Mouse (Mus musculus): Measurements from ENCODE around the gene Olfr203. TPM values are rescaled to one million over a fixed set of nuclear protein-coding genes. Genes with fewer than 3 reads are reported as not detected.
"Not testable (repeated sequence)": the region's sequence is repeated elsewhere in the genome, so short reads cannot be mapped to it uniquely, and the experiment has no call there.

The Olfr203 gene
- total RNA-seq (2021), result not detected
- long read RNA-seq, experiment 1, result 0 reads
- long read RNA-seq, experiment 2, result 0 reads

- TF ChIP-seq CTCF (IDR thresholded peaks at IDR 0.05), result no peak
- Histone ChIP-seq H3K27ac (no peak within 1 kb of the TSS), H3K4me3 (no peak within 1 kb of the TSS)
- intact Hi-C loops (cut with DNase I), result no loop called here
- DNase-seq, result no peak
Measured at GRCm38 (mm10) chr16:59298581-59298980, at the start of gene Olfr203. Olfr203 (plus strand) TSS chr16:59298881.

- intact Hi-C loops (cut with DNase I), result no loop called here
- no peak for TF ChIP-seq CTCF (IDR thresholded peaks at IDR 0.05)
- Histone ChIP-seq H3K27ac (no peak overlapping the region), H3K4me3 (no peak overlapping the region)
- DNase-seq, result no peak
Measured at GRCm38 (mm10) chr16:59249684-59250083, 49.0 kb upstream of the Olfr203 start.

GRCm38 (mm10) chr16:59269097-59269496, 29.6 kb upstream of the Olfr203 start:
- H3K27ac ChIP-seq; intact Hi-C loops (cut with DNase I); H3K4me3 ChIP-seq; DNase-seq: not testable (repeated sequence)

GRCm38 (mm10) chr16:59272532-59272931, 26.1 kb upstream of the Olfr203 start, which contains the start of gene Olfr201:
Olfr201 (minus strand) TSS chr16:59272632.
- H3K27ac ChIP-seq; intact Hi-C loops (cut with DNase I); H3K4me3 ChIP-seq; DNase-seq: not testable (repeated sequence)

- Histone ChIP-seq H3K27ac (no peak overlapping the region), H3K4me3 (no peak overlapping the region)
- TF ChIP-seq CTCF (IDR thresholded peaks at IDR 0.05), result no peak
- no peak for DNase-seq
- intact Hi-C loops (cut with DNase I), result no loop called here
Measured at GRCm38 (mm10) chr16:59280542-59280941, 18.1 kb upstream of the Olfr203 start.

GRCm38 (mm10) chr16:59283476-59283875, 15.2 kb upstream of the Olfr203 start:
- intact Hi-C loops (cut with DNase I), result no loop called here
- no peak for DNase-seq
- TF ChIP-seq CTCF (IDR thresholded peaks at IDR 0.05), result no peak
- H3K27ac ChIP-seq, result no peak overlapping the region
- H3K4me3 ChIP-seq, result no peak overlapping the region

GRCm38 (mm10) chr16:59286693-59287092, 12.0 kb upstream of the Olfr203 start, which contains the start of gene Olfr202:
Olfr202 (minus strand) TSS chr16:59286793.
- H3K4me3 ChIP-seq, result no peak within 1 kb of the TSS
- DNase-seq, result no peak
- intact Hi-C loops (cut with DNase I), result no loop called here
- no peak for TF ChIP-seq CTCF (IDR thresholded peaks at IDR 0.05)
- no peak within 1 kb of the TSS for H3K27ac ChIP-seq

- H3K4me3 ChIP-seq; DNase-seq; H3K27ac ChIP-seq; intact Hi-C loops (cut with DNase I): not testable (repeated sequence)
Measured at GRCm38 (mm10) chr16:59287576-59287975, 11.1 kb upstream of the Olfr203 start.

- H3K4me3 ChIP-seq, result no peak within 1 kb of the TSS
- H3K27ac ChIP-seq, result no peak within 1 kb of the TSS
- DNase-seq, result no peak
- intact Hi-C loops (cut with DNase I), result no loop called here
- no peak for TF ChIP-seq CTCF (IDR thresholded peaks at IDR 0.05)
Measured at GRCm38 (mm10) chr16:59318148-59318547, 19.5 kb downstream of the Olfr203 start, which contains the start of gene Olfr204. Olfr204 (minus strand) TSS chr16:59318248.

GRCm38 (mm10) chr16:59323262-59323661, 24.6 kb downstream of the Olfr203 start:
- intact Hi-C loops (cut with DNase I), result not testable (repeated sequence)

GRCm38 (mm10) chr16:59331038-59331437, 32.4 kb downstream of the Olfr203 start, which contains the start of gene Olfr205:
Olfr205 (minus strand) TSS chr16:59331138.
- TF ChIP-seq CTCF (IDR thresholded peaks at IDR 0.05), result no peak
- Histone ChIP-seq H3K4me3 (no peak within 1 kb of the TSS), H3K27ac (no peak within 1 kb of the TSS)
- DNase-seq, result no peak
- intact Hi-C loops (cut with DNase I), result no loop called here

More at GRCm38 (mm10) chr16:59323262-59323661, 24.6 kb downstream of the Olfr203 start:
- H3K27ac ChIP-seq, H3K4me3 ChIP-seq, DNase-seq: not testable (repeated sequence)

GRCm38 (mm10) chr16:59349146-59349545, 50.5 kb downstream of the Olfr203 start, which contains the start of gene Olfr206:
Olfr206 (minus strand) TSS chr16:59349246.
- no peak for TF ChIP-seq CTCF (IDR thresholded peaks at IDR 0.05)
- intact Hi-C loops (cut with DNase I), result no loop called here
- DNase-seq, result no peak
- H3K27ac ChIP-seq, result no peak within 1 kb of the TSS
- no peak within 1 kb of the TSS for H3K4me3 ChIP-seq

Other genes with a start within 250 kb of the Olfr203 start
- not detected for gene Olfr190, start 220.9 kb upstream of the Olfr203 start, total RNA-seq (2021)
- not detected for gene Olfr191, start 209.1 kb upstream of the Olfr203 start, total RNA-seq (2021)
- not detected for gene Olfr193, start 187.0 kb upstream of the Olfr203 start, total RNA-seq (2021)
- gene Olfr194, start 177.8 kb upstream of the Olfr203 start, total RNA-seq (2021), result not detected
- gene Olfr195, start 151.8 kb upstream of the Olfr203 start, total RNA-seq (2021), result not detected
- not detected for gene Olfr196, start 128.4 kb upstream of the Olfr203 start, total RNA-seq (2021)
- not detected for gene Olfr198, start 95.3 kb upstream of the Olfr203 start, total RNA-seq (2021)
- gene Olfr199, start 79.1 kb upstream of the Olfr203 start, total RNA-seq (2021), result not detected
- not detected for gene Olfr201, start 26.2 kb upstream of the Olfr203 start, total RNA-seq (2021)
- gene Olfr202, start 12.1 kb upstream of the Olfr203 start, total RNA-seq (2021), result not detected
- not detected for gene Olfr204, start 19.4 kb downstream of the Olfr203 start, total RNA-seq (2021)
- not detected for gene Olfr205, start 32.3 kb downstream of the Olfr203 start, total RNA-seq (2021)
- gene Olfr206, start 50.4 kb downstream of the Olfr203 start, total RNA-seq (2021), result not detected
- not detected for gene Olfr209, start 65.1 kb downstream of the Olfr203 start, total RNA-seq (2021)
- not detected for gene Gabrr3, start 108.5 kb downstream of the Olfr203 start, total RNA-seq (2021)
- 10 to 100 TPM; 11.6 to 15.2 TPM for gene Riox2, start 172.9 kb downstream of the Olfr203 start, total RNA-seq (2021)

All from gastrocnemius, adult 2 months (tissue).